Mouse (Mus musculus): Measurements from ENCODE around the gene Mlst8.
A peak's percentile ranks its signal among the peaks of the same experiment; 100 is the strongest.

The Mlst8 gene

GRCm38 (mm10) chr17:24478663-24479380, at the start of gene Mlst8:
Gene Mlst8 (minus strand): TSS chr17:24479078.
- peak; percentile 96 to 99 for DNase-seq

DNA sequence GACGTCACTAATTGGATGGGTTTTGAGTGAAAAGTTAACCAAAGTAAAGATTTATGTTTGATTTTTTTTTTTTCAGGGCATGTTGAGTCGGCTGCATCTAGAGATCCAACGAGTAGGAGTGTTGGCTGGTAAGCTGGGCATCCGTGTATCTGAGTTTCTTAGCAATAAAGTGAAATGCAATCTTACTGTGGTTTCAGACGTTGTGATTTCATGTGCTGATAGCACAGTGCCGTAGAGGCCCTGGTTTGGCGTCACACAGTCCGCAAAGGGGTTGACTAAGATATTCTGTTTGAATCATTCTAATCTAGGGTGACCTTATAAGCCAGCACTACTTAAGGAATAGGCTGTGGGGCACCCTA, 49.7 kb upstream of the Mlst8 start:
- peak in 1 of 2 experiments; percentile 17 for DNase-seq

DNA sequence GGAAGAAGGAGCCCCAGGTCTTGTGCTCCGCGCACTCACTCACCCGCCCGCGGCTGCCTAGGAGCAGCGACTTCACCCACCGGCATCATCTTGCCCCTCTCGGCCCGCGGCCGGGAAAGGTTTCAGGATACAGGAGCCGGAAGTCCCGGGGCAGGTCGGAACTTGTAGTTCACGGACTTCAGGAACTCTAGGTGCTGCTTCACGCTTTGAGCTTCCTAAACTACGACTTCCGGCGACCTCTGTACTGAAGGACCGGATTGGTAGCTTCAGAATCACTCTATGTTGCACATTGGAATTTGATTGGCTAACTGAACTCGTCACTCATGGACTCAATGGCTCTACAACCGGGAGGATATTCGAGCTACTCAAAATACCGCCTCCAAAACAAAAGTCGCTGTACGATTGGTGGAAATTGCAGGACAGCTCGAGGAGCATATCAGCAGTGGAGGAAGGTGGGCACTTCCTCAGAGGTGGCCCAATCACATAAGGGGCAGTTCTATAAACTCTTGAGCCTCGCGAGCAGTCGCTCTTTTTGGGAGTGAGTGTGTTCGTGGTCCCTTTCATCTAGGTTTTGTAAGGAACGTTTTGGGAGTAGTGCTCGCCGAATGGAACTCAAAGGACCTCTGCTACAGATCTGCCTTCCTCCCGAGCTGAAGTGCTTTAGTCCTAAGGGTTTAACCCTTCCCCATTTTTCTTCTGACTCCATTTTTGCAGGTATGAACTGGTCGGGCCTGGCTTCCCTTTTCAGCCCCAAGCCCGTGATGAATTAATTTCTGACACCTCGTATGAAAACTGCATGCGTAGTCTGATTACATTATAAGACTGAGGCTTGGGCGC, 49.1 kb upstream of the Mlst8 start, which contains the start of gene Traf7:
Gene Traf7 (minus strand): TSS at position 216 of the 837 bp plus-strand sequence.
- DNase-seq, result peak; percentile 94

DNA sequence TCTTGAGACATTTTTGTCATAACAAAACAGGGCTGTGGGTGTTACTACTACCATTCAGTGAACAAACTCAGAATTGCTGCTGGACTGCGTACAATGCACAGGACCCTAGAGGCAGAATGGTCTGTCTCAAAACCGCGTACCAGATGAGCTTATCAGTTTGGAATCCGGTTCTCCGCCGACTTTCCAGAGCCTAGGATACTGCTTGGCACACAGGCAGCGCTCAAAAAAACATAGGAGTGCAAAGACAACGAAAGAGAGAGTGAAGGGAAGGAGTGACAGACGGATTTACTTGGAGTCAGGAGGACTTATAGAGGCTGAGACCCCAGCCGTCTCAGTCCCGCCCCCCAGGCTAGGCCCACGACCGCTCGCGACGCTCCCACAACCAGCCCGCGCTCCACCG, 48.4 kb upstream of the Mlst8 start:
- peak in 1 of 2 experiments; percentile 30 for DNase-seq

DNA sequence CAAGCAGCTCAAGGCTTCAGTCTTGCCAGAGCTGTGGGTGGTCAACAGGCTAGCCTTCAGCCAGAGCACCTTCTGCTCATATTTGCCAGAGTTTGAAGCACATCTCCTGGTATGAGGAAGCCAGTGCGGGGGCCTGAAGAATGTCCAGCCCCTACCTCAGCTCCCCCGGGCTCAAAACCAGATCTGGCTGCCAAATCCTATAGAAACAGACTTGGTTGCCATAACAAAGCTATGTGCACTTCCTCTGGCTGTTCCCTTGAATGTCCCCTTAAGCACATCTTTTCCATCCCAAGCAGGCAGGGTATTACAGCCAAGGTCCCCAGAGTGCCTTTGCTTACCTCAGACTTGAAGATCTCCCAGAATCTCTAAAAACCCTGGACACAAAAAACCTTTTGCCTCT, 45.9 kb upstream of the Mlst8 start:
- peak in 1 of 2 experiments; percentile 39 for DNase-seq

DNA sequence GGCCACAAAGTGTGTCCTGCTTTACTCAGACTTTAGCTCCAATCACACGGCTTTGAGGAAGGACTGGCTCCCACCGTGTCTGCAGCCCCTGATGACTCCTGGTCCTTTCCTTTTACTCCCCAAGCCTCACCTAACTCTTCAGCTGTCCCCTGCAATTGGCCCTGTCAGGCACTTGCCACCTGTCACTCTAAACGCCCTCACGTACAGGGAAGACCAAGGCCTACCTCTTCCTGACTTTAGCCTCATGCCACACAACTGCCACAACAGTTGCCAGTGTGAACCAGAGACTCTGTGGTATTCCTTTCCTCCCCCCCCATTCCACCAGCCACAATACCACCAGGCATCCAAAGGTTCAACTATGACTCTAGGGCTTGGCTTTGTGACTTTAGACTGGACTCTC, 41.6 kb upstream of the Mlst8 start:
- no peak for DNase-seq

- peak; percentile 52 to 76 for DNase-seq
These were observed 35.7 kb upstream of the Mlst8 start for GRCm38 (mm10) chr17:24514270-24515257.

DNA sequence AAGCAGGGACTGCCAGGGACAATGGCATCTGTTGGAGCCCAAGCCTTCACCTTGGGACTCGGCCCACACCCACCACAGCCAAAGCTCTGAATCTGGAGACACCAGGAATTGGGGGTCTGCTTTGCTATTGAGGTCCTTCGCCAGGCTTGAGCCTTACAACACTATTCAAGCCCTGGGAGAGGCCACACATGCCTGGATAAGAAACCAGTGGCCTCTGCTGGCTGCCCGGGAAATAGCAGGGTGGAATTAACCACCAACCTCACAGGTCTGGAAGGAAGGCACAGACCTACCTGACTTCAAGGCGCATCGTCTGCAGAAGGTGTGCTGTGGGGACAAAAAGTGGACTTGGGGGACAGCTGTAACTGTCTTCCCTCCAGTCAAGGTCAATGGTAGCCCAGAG, 34.7 kb upstream of the Mlst8 start:
- DNase-seq, result peak; percentile 65 to 75

DNA sequence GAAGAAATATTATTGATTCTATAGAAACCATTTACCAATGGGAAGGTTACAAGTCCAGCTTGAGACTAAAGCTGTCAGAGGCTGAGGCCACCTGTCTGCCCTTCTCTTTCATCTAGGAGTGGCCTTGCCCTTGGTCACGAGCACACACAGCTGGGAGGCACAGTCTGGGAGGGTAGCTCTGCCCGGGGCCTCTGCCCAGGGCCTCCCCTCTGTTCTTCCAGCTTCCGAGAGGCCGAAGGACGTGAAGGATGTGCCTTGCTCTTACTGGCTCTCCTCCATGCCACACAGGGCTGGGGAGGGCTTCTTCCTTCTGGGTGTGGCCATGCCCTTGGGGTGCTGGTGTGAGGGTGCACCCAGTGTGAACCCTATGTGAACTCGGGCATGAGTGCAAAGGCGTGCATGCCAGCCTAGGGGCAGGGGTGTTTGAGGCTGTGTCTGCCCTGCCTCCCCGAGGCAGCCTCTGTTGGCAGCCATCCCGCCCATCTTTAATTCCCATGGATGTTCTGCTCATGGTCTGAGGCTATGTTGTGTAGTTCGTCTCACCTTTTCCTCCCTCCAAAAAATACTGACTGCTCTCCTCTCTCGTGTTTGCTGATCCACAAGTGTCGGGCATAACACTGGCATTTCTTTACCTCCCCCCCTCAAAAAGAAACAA, 29.1 kb upstream of the Mlst8 start:
- DNase-seq, result no peak

- DNase-seq, result no peak
These were observed 28.3 kb upstream of the Mlst8 start for GRCm38 (mm10) chr17:24507129-24507664.

DNA sequence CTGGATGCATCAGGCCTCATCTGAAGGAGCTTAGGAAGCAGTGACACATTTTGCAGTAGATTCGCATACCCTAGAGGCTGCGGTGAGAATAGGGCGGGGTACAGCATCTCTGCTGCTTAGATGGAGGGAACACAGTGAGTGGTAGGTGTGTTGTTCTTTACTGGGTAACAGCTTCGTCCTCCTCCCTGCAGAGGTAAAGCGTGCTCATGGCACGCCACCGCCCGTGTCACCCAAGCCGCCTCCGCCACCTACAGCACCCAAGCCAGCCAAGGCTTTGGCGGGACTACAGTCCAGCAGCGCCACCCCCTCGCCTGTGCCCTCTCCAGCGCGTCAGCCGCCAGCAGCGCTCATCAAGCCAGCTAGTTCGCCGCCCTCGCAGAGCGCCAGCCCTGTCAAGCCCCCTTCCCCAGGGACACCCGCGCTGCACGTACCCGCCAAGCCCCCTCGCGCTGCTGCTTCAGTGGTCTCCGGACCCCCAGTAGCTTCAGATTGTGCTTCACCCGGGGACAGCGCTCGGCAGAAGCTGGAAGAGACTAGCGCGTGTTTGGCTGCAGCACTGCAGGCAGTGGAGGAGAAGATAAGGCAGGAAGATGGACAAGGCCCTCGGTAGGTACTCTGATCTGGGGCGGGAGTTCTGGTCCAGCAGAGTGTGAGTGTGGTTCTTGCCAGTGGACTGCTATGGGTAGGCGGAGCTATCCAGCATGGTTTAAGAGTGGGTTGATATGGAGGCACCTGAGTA, 27.6 kb upstream of the Mlst8 start:
- DNase-seq, result no peak

GRCm38 (mm10) chr17:24505286-24505955, 26.5 kb upstream of the Mlst8 start:
- no peak for DNase-seq

GRCm38 (mm10) chr17:24504085-24504484, 25.2 kb upstream of the Mlst8 start:
- DNase-seq, result no peak

- DNase-seq, result peak in 1 of 2 experiments; percentile 34
These were observed 23.3 kb upstream of the Mlst8 start for GRCm38 (mm10) chr17:24502208-24502607.

DNA sequence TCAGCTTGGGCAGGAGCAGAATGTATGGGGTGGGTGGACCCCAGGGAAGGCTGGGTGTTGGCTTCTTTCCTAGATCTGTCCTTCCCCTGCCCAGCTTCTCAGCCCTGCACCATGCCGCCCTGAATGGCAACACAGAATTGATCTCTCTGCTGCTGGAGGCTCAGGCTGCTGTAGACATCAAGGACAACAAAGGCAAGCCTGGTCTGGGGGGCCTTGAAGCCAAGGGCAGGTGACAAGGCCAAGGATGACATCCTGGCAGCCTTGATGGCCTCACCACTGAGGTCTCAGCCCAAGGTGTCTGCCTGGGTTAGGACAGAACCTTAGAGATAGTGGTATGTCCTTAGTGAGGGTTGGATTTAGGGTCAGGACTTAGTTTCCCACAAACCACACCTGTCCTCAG, 17.1 kb upstream of the Mlst8 start:
- DNase-seq, result no peak

DNA sequence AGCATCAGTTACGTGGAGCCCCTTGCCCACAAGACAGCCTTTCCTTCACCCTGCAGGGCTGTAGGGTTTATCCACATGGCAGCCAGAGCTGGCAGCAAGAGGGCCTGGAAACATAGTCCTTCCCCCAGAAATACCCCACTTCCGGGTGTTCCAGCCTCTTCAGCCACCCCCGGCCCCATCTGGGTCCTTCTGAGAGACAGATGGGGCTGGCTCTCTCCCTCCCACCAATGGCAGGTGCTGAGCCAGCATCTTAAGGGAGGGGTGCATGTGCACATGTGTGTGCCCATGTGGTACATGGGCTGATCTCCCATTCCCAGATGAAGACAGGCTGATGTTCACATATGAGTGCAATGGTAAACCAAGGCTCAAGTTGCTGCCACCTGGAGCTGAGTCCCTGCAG, 16.6 kb upstream of the Mlst8 start:
- DNase-seq, result no peak

DNA sequence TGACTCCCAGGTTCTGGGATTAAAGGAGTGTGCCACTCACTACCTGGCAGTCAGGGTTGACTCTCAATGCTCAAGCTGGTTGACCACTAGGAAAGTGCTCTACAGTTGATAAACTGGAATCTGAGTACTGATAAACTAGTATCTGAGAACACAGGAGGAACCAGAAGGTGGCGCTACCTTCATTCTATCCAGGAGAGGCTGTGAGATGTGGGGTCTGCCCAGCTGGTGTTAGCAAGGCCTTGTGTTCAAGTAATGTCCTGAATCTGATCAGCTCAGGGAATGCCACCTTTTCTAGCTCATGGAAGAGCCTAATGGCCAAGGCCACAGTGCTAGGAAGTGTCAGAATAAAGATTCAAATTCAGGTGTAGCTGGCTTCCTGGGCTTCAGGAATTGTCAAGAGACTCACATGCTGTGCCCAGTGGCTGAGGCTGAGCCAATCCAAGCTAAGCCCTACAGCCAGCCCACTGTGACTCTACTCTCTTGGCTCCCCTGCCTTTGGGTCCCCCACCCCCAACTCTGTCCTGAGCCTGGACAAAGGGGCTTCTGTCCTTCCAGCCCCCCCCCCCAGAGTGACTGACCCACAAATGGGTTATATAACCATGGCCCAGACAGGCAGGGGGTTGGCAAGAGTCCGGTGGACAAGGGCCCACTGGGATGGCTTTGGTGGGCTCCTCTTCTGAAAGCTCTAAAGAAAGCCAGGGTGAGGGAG, 15.9 kb upstream of the Mlst8 start:
- peak in 1 of 2 experiments; percentile 68 for DNase-seq

- no peak for DNase-seq
These were observed 11.5 kb upstream of the Mlst8 start for GRCm38 (mm10) chr17:24490399-24490798.

- DNase-seq, result peak in 1 of 2 experiments; percentile 17
These were observed 10.6 kb upstream of the Mlst8 start for GRCm38 (mm10) chr17:24489265-24490030.

Data from lung, postnatal 4 days (tissue).